In the genomic region with DNA sequence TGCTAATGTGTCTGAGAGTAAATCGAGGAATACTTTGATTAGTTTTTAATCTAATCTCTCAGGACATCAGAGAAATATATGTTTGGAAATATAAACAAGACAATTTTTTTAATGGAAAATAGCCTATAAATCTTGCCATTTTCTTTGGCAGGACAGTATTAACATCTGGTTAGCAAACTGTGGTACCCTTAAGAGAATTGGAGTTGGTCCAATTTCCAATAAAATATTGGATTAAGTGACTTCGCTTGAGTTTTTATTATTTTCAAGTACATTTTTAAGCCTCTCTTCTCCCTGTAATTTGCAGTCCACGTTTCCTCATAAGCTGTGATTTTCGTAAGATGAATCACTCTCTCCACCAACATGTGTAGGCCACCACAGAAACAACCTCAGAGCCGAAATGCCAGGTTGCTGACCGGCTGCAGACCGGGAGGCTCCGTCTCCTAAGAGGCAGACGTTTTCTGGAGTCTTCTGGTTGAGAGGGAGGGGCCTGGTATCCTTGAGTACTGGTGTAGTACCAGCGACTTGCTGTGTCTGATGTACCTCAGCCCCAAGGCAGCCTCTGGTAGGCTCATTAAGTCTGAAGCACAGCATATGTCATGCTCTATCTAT, we compare ENCODE assay signal across 24 mouse cellular contexts.
DNase-seq lines count a peak whose midpoint lies in the region; ATAC-seq and TF ChIP-seq lines count a peak whose summit lies in the region.
"Had no signal": no experiment of that assay in that cellular context is flagged by ENCODE, and none has a peak within 500 bp of the region (broad histone marks: within the 10 kb centered on the region; RNA-seq: fewer than 3 reads in every experiment).

No protein-coding gene starts in this region.

- H3K4me1 ChIP-seq in forebrain, embryonic 16.5 days (replicated peaks; ENCODE audit: control insufficient read depth, insufficient read depth, low read length): peaks cover 43% of the 10 kb centered on the region
- H3K4me1 ChIP-seq in forebrain, embryonic 10.5 days: peaks cover 26% of the 10 kb centered on the region
- H3K4me1 ChIP-seq in lung, postnatal 0 days (ENCODE audit: insufficient read depth, low read depth, low read length): no peaks in the 10 kb centered on the region
- H3K4me1 ChIP-seq in limb, embryonic 14.5 days (ENCODE audit: control insufficient read depth, insufficient read depth, low read length): peaks cover 23% of the 10 kb centered on the region

- 66% methylated on average over 10 of the region's 10 CpGs for WGBS in forebrain, embryonic 16.5 days
- 82% methylated on average over 10 of the region's 10 CpGs for WGBS in forebrain, embryonic 10.5 days
- 44% methylated on average over 10 of the region's 10 CpGs for WGBS in lung, postnatal 0 days
- WGBS in limb, embryonic 14.5 days: 33% methylated on average over 10 of the region's 10 CpGs

- no peaks in the 10 kb centered on the region for H3K9me3 ChIP-seq in forebrain, embryonic 16.5 days (ENCODE audit: control insufficient read depth, low read length)
- no peaks in the 10 kb centered on the region for H3K9me3 ChIP-seq in forebrain, embryonic 10.5 days
- H3K9me3 ChIP-seq in lung, postnatal 0 days (ENCODE audit: low read length): no peaks in the 10 kb centered on the region
- H3K9me3 ChIP-seq in limb, embryonic 14.5 days (ENCODE audit: control insufficient read depth, low read length): no peaks in the 10 kb centered on the region
- H3K9me3 ChIP-seq: hindbrain, embryonic 10.5 days; lung, embryonic 15.5 days; midbrain, embryonic 13.5 days; neural tube, embryonic 12.5 days had no signal

- H3K36me3 ChIP-seq in forebrain, embryonic 16.5 days (ENCODE audit: control insufficient read depth, insufficient read depth): no peaks in the 10 kb centered on the region
- H3K36me3 ChIP-seq in forebrain, embryonic 10.5 days (replicated peaks): peaks cover 6% of the 10 kb centered on the region; the same call in 1 of the 2 replicates
- no peaks in the 10 kb centered on the region for H3K36me3 ChIP-seq in lung, postnatal 0 days (ENCODE audit: insufficient read depth, low read length)
- H3K36me3 ChIP-seq in limb, embryonic 14.5 days (ENCODE audit: control insufficient read depth, insufficient read depth, low read length): no peaks in the 10 kb centered on the region
- H3K36me3 ChIP-seq: lung, embryonic 15.5 days; midbrain, embryonic 13.5 days; neural tube, embryonic 12.5 days had no signal

- no peak overlapping the region for H3K4me2 ChIP-seq in forebrain, embryonic 16.5 days (ENCODE audit: low read length)
- no peak overlapping the region for H3K4me2 ChIP-seq in lung, postnatal 0 days (replicated peaks; ENCODE audit: low read depth, low read length)
- no peak overlapping the region for H3K4me2 ChIP-seq in limb, embryonic 14.5 days (replicated peaks; ENCODE audit: low read depth, low read length, severe bottlenecking)
- H3K4me2 ChIP-seq: heart, embryonic 11.5 days; lung, embryonic 15.5 days; midbrain, embryonic 13.5 days; neural tube, embryonic 12.5 days had no signal

- no peak for DNase-seq in forebrain, embryonic 10.5 days (ENCODE audit: extremely low spot score, low spot score)
- DNase-seq in lung, postnatal 0 days (ENCODE audit: low spot score): peak; percentile 32
- no peak for DNase-seq in lung, postnatal 14 days
- DNase-seq in adipocyte (ENCODE audit: low spot score): peak; percentile 29
- peak; percentile 58 for DNase-seq in limb, embryonic 14.5 days (ENCODE audit: low spot score)
- DNase-seq in heart, adult 18-20 months: no peak
- no peak for DNase-seq in left cerebral cortex, adult 11 months (ENCODE audit: low spot score)
- DNase-seq: adrenal gland, postnatal 25 days; cerebellum, adult 8-10 months; gastrocnemius, postnatal 10 days; kidney, adult 18-20 months; layer of hippocampus, adult 9-11 months; retina, postnatal 1 day had no signal

- no peak overlapping the region for H3K9ac ChIP-seq in forebrain, embryonic 16.5 days (replicated peaks; ENCODE audit: low read depth, low read length)
- H3K9ac ChIP-seq in lung, postnatal 0 days (replicated peaks; ENCODE audit: low read depth): no peak overlapping the region
- no peak overlapping the region for H3K9ac ChIP-seq in limb, embryonic 14.5 days (ENCODE audit: low read depth, low read length, severe bottlenecking)
- H3K9ac ChIP-seq: liver, embryonic 14.5 days; lung, embryonic 15.5 days; midbrain, embryonic 13.5 days; neural tube, embryonic 12.5 days had no signal

- TF ChIP-seq EP300 in lung, postnatal 0 days (IDR thresholded peaks at IDR 0.05): no peak

- H3K27me3 ChIP-seq in forebrain, embryonic 16.5 days (replicated peaks; ENCODE audit: control insufficient read depth, insufficient read depth, low read length): no peaks in the 10 kb centered on the region
- H3K27me3 ChIP-seq in forebrain, embryonic 10.5 days (ENCODE audit: poor library complexity, severe bottlenecking): no peaks in the 10 kb centered on the region
- H3K27me3 ChIP-seq in lung, postnatal 0 days (replicated peaks; ENCODE audit: insufficient read depth, low read length): no peaks in the 10 kb centered on the region
- no peaks in the 10 kb centered on the region for H3K27me3 ChIP-seq in limb, embryonic 14.5 days (ENCODE audit: control insufficient read depth, insufficient read depth, low read length)
- H3K27me3 ChIP-seq: lung, embryonic 15.5 days; midbrain, embryonic 13.5 days; neural tube, embryonic 12.5 days had no signal

- no peak for ATAC-seq in forebrain, embryonic 16.5 days
- ATAC-seq in lung, postnatal 0 days: peak; percentile 25
- ATAC-seq in limb, embryonic 14.5 days (ENCODE audit: low FRiP score, low read depth): no peak
- ATAC-seq: inflammation-experienced regulatory T-cells, adult 6 months; midbrain, embryonic 13.5 days had no signal

- TF ChIP-seq CTCF in lung, postnatal 0 days (IDR thresholded peaks at IDR 0.05): no peak

- H3K27ac ChIP-seq in forebrain, embryonic 16.5 days (ENCODE audit: low read length): peak overlapping the region; percentile 17; the same call in 1 of the 2 replicates
- no peak overlapping the region; the same call in 1 of the 2 replicates for H3K27ac ChIP-seq in forebrain, embryonic 10.5 days
- H3K27ac ChIP-seq in lung, postnatal 0 days (ENCODE audit: low read length): no peak overlapping the region
- H3K27ac ChIP-seq in limb, embryonic 14.5 days (replicated peaks; ENCODE audit: low read depth, low read length): 0 out of 2 replicates have a peak overlapping the region, but pooled peaks have one; percentile 35
- H3K27ac ChIP-seq: hindbrain, embryonic 10.5 days; kidney, postnatal 0 days; left cerebral cortex, adult 2 months; liver, embryonic 14.5 days; lung, embryonic 15.5 days; midbrain, embryonic 13.5 days; neural tube, embryonic 12.5 days had no signal

- no peak for TF ChIP-seq POLR2A in limb, embryonic 14.5 days (IDR thresholded peaks at IDR 0.05; ENCODE audit: borderline replicate concordance, extremely low read depth, insufficient read depth, insufficient read length)

- no peak overlapping the region for H3K4me3 ChIP-seq in forebrain, embryonic 16.5 days (replicated peaks; ENCODE audit: low read length)
- H3K4me3 ChIP-seq in forebrain, embryonic 10.5 days: no peak overlapping the region
- H3K4me3 ChIP-seq in lung, postnatal 0 days (ENCODE audit: low read depth, low read length): no peak overlapping the region
- no peak overlapping the region for H3K4me3 ChIP-seq in limb, embryonic 14.5 days (replicated peaks; ENCODE audit: low read length)
- H3K4me3 ChIP-seq: erythroblast, embryonic 14.5 days; hindbrain, embryonic 10.5 days; left cerebral cortex, adult 2 months; lung, embryonic 15.5 days; midbrain, embryonic 13.5 days; neural tube, embryonic 12.5 days had no signal

Comparison
In these comparisons a context has a peak if more than half of its experiments do, and no peak if none do; other contexts are left out.
1. H3K27ac ChIP-seq: peak in forebrain, embryonic 16.5 days (single experiment) and limb, embryonic 14.5 days (single experiment); none in forebrain, embryonic 10.5 days (single experiment) and lung, postnatal 0 days (single experiment).
2. DNase-seq: peak in lung, postnatal 0 days (single experiment), adipocyte (single experiment) and limb, embryonic 14.5 days (single experiment); none in forebrain, embryonic 10.5 days (single experiment), lung, postnatal 14 days (single experiment), heart, adult 18-20 months (0 of 2) and left cerebral cortex, adult 11 months (single experiment).